Mouse (Mus musculus): ENCODE results near the gene Zdhhc22. TPM values are rescaled to one million over a fixed set of nuclear protein-coding genes. Genes with fewer than 3 reads are reported as not detected.

The Zdhhc22 gene
- total RNA-seq (2012; rRNA removed), result not detected in 2 replicates
- total RNA-seq (2014; rRNA removed), result not detected in 2 replicates
- not detected in 2 replicates for polyA plus RNA-seq (2012; ENCODE audit: insufficient read length, low read depth)

GRCm38 (mm10) chr12:86989890-86990754 lies at the start of gene Zdhhc22:
Zdhhc22 (minus strand) TSS chr12:86990430.
- H3K27me3 ChIP-seq (replicated peaks), result peaks cover 90% of the 10 kb centered on the region

GRCm38 (mm10) chr12:87036631-87037030 lies 46.4 kb upstream of the Zdhhc22 start:
- no peak overlapping the region for H3K4me2 ChIP-seq (ENCODE audit: insufficient read depth, low read depth, poor library complexity, severe bottlenecking)
- no peak for DNase-seq (ENCODE audit: extremely low read depth)
- in situ Hi-C loops (cut with MboI; ENCODE audit: low pct_ligation_motif_present, low pct_unique_long_range_greater_than_20kb, low sequenced_read_pairs) (no loop called here), dilution Hi-C loops (cut with MboI; ENCODE audit: extremely low pct_ligation_motif_present, extremely low pct_unique_long_range_greater_than_20kb, low sequenced_read_pairs) (no loop called here)
- H3K36me3 ChIP-seq (replicated peaks in 1 of 2; ENCODE audit: control insufficient read depth in 1 of 2, insufficient read depth in 1 of 2, low read length in 1 of 2), result no peaks in the 10 kb centered on the region
- peaks cover 41% of the 10 kb centered on the region for H3K27me3 ChIP-seq (replicated peaks)
- H3K4me3 ChIP-seq (replicated peaks in 1 of 3; ENCODE audit: low read depth in 2 of 3, low read length in 2 of 3, poor library complexity in 1 of 3), result no peak overlapping the region
- no peaks in the 10 kb centered on the region for H3K79me2 ChIP-seq (replicated peaks; ENCODE audit: control insufficient read depth, extremely low read depth, insufficient read depth, poor library complexity, severe bottlenecking)
- H3K9ac ChIP-seq (ENCODE audit: insufficient read depth, low read depth), result no peak overlapping the region
- H3K4me1 ChIP-seq (ENCODE audit: control insufficient read depth in 1 of 2, insufficient read depth in 2 of 2), result no peaks in the 10 kb centered on the region
- no peak overlapping the region for H3K27ac ChIP-seq (ENCODE audit: insufficient read depth, low read depth)
- no peak for TF ChIP-seq ZNF384 (IDR thresholded peaks at IDR 0.05; ENCODE audit: low read depth, low read length)
- no peak for TF ChIP-seq UBTF (IDR thresholded peaks at IDR 0.05; ENCODE audit: low read depth, low read length)
- TF ChIP-seq POLR2A (IDR thresholded peaks at IDR 0.05; ENCODE audit: low read depth, low read length), result no peak
- no peak for TF ChIP-seq TBP (conservative IDR thresholded peaks at IDR 0.05; ENCODE audit: low read depth, low read length)
- TF ChIP-seq CHD1 (IDR thresholded peaks at IDR 0.05; ENCODE audit: low read depth, low read length), result no peak
- TF ChIP-seq ETS1 (conservative IDR thresholded peaks at IDR 0.05; ENCODE audit: low read depth, low read length), result no peak
- TF ChIP-seq ELF1 (IDR thresholded peaks at IDR 0.05; ENCODE audit: low read depth, low read length), result no peak
- no peak for TF ChIP-seq SIN3A (IDR thresholded peaks at IDR 0.05; ENCODE audit: low read length)
- TF ChIP-seq RCOR1 (conservative IDR thresholded peaks at IDR 0.05; ENCODE audit: low read depth, low read length), result no peak
- TF ChIP-seq MAZ (IDR thresholded peaks at IDR 0.05; ENCODE audit: low read depth, low read length), result no peak
- TF ChIP-seq JUND (conservative IDR thresholded peaks at IDR 0.05; ENCODE audit: low read depth, low read length), result no peak
- no peak for TF ChIP-seq NRF1 (IDR thresholded peaks at IDR 0.05; ENCODE audit: low read depth, low read length)
- H3K9me3 ChIP-seq (replicated peaks; ENCODE audit: low read length), result no peaks in the 10 kb centered on the region

More at GRCm38 (mm10) chr12:86989890-86990754, at the start of gene Zdhhc22:
- dilution Hi-C loops (cut with MboI; ENCODE audit: extremely low pct_ligation_motif_present, extremely low pct_unique_long_range_greater_than_20kb, low sequenced_read_pairs) (no loop called here), in situ Hi-C loops (cut with MboI; ENCODE audit: low pct_ligation_motif_present, low pct_unique_long_range_greater_than_20kb, low sequenced_read_pairs) (loop anchor here (5.0 kb wide), 1 partner anchor 52 kb away; no protein-coding TSS in a partner anchor)
- no peaks in the 10 kb centered on the region for H3K79me2 ChIP-seq (replicated peaks; ENCODE audit: control insufficient read depth, extremely low read depth, insufficient read depth, poor library complexity, severe bottlenecking)
- peaks cover 4 to 5% of the 10 kb centered on the region in 2 experiments for H3K4me1 ChIP-seq (ENCODE audit: control insufficient read depth in 1 of 2, insufficient read depth in 2 of 2)
- no peak for DNase-seq (ENCODE audit: extremely low read depth)
- H3K27ac ChIP-seq (ENCODE audit: insufficient read depth, low read depth), result no peak within 1 kb of the TSS
- TF ChIP-seq MEF2A (IDR thresholded peaks at IDR 0.05; ENCODE audit: borderline replicate concordance, low read depth, low read length) (no peak), POLR2AphosphoS2 (IDR thresholded peaks at IDR 0.05; ENCODE audit: low read depth, low read length) (no peak), CTCF (conservative IDR thresholded peaks at IDR 0.05 in 1 of 2, IDR thresholded peaks at IDR 0.05 in 1 of 2; ENCODE audit: low read depth in 2 of 2, low read length in 2 of 2) (no peak), TCF12 (IDR thresholded peaks at IDR 0.05; ENCODE audit: low read depth, low read length) (no peak), MYC (IDR thresholded peaks at IDR 0.05; ENCODE audit: low read depth, low read length) (no peak)
- no peaks in the 10 kb centered on the region for H3K36me3 ChIP-seq (replicated peaks in 1 of 2; ENCODE audit: control insufficient read depth in 1 of 2, insufficient read depth in 1 of 2, low read length in 1 of 2)
- no peaks in the 10 kb centered on the region for H3K9me3 ChIP-seq (replicated peaks; ENCODE audit: low read length)
- H3K4me2 ChIP-seq (ENCODE audit: insufficient read depth, low read depth, poor library complexity, severe bottlenecking), result no peak within 1 kb of the TSS
- no peak within 1 kb of the TSS for H3K4me3 ChIP-seq (replicated peaks in 1 of 3; ENCODE audit: low read depth in 2 of 3, low read length in 2 of 3, poor library complexity in 1 of 3)
- no peak within 1 kb of the TSS for H3K9ac ChIP-seq (ENCODE audit: insufficient read depth, low read depth)
